1 mouse cellular context compared by ENCODE assay signal in genomic region chr16:36930231-36931136, GRCm38 (mm10).
TF ChIP-seq lines count a peak whose summit lies in the region.

No protein-coding gene starts in this region.

TF ChIP-seq in CH12.LX, 34 proteins besides CTCF, POLR2A, EP300 and RAD21:
- TF ChIP-seq NELFE (IDR thresholded peaks at IDR 0.05; ENCODE audit: low read depth, low read length) (no peak), UBTF (IDR thresholded peaks at IDR 0.05; ENCODE audit: low read depth, low read length) (no peak), JUN (IDR thresholded peaks at IDR 0.05; ENCODE audit: insufficient read depth, low read depth, low read length) (no peak), GABPA (IDR thresholded peaks at IDR 0.05; ENCODE audit: insufficient replicate concordance, low read depth, low read length) (no peak), MEF2A (IDR thresholded peaks at IDR 0.05; ENCODE audit: borderline replicate concordance, low read depth, low read length) (peak; percentile 45; the same call in 1 of the 2 replicates), MYC (IDR thresholded peaks at IDR 0.05; ENCODE audit: low read depth, low read length) (peak; percentile 62; the same call in 1 of the 2 replicates), NRF1 (IDR thresholded peaks at IDR 0.05; ENCODE audit: low read depth, low read length) (no peak), ETS1 (conservative IDR thresholded peaks at IDR 0.05; ENCODE audit: low read depth, low read length) (peak; percentile 68), ZC3H11A (IDR thresholded peaks at IDR 0.05; ENCODE audit: low read depth, low read length) (no peak), E2F4 (IDR thresholded peaks at IDR 0.05; ENCODE audit: insufficient replicate concordance, low read depth, low read length) (no peak), SIN3A (IDR thresholded peaks at IDR 0.05; ENCODE audit: low read length) (peak; percentile 75), KAT2A (IDR thresholded peaks at IDR 0.05; ENCODE audit: insufficient replicate concordance, low read length) (0 out of 2 replicates have a peak, but pooled peaks have one; percentile 53), USF1 (IDR thresholded peaks at IDR 0.05; ENCODE audit: low read depth, low read length) (no peak), MXI1 (IDR thresholded peaks at IDR 0.05; ENCODE audit: low read depth, low read length) (peak; percentile 59; the same call in 1 of the 2 replicates), TCF12 (IDR thresholded peaks at IDR 0.05; ENCODE audit: low read depth, low read length) (no peak), PAX5 (IDR thresholded peaks at IDR 0.05; ENCODE audit: low read length) (no peak), BHLHE40 (IDR thresholded peaks at IDR 0.05; ENCODE audit: low read depth, low read length) (peak; percentile 42; the same call in 1 of the 2 replicates), TBP (conservative IDR thresholded peaks at IDR 0.05; ENCODE audit: low read depth, low read length) (no peak), IRF4 (IDR thresholded peaks at IDR 0.05; ENCODE audit: low read depth, low read length) (peak; percentile 14; the same call in 1 of the 2 replicates), CHD2 (IDR thresholded peaks at IDR 0.05; ENCODE audit: low read length) (0 out of 2 replicates have a peak, but pooled peaks have one; percentile 11), MAFK (IDR thresholded peaks at IDR 0.05; ENCODE audit: insufficient replicate concordance, low read length) (no peak), MAX (IDR thresholded peaks at IDR 0.05; ENCODE audit: low read length) (no peak; the same call in 1 of the 2 replicates), ELF1 (IDR thresholded peaks at IDR 0.05; ENCODE audit: low read depth, low read length) (peak; percentile 59; the same call in 1 of the 2 replicates), ZMIZ1 (IDR thresholded peaks at IDR 0.05; ENCODE audit: low read depth, low read length) (no peak), POLR2AphosphoS2 (IDR thresholded peaks at IDR 0.05; ENCODE audit: low read depth, low read length) (no peak), USF2 (conservative IDR thresholded peaks at IDR 0.05; ENCODE audit: low read depth, low read length) (no peak), HCFC1 (IDR thresholded peaks at IDR 0.05; ENCODE audit: low read depth, low read length) (no peak; the same call in 1 of the 2 replicates), ZKSCAN1 (IDR thresholded peaks at IDR 0.05; ENCODE audit: borderline replicate concordance, low read depth, low read length) (no peak), MAZ (IDR thresholded peaks at IDR 0.05; ENCODE audit: low read depth, low read length) (peak; percentile 48; the same call in 1 of the 2 replicates), ZNF384 (IDR thresholded peaks at IDR 0.05; ENCODE audit: low read depth, low read length) (peak; percentile 70; the same call in 1 of the 2 replicates), JUND (conservative IDR thresholded peaks at IDR 0.05; ENCODE audit: low read depth, low read length) (no peak), CHD1 (IDR thresholded peaks at IDR 0.05; ENCODE audit: low read depth, low read length) (peak; percentile 46; the same call in 1 of the 2 replicates), SMC3 (IDR thresholded peaks at IDR 0.05; ENCODE audit: low read depth, low read length) (no peak), RCOR1 (conservative IDR thresholded peaks at IDR 0.05; ENCODE audit: low read depth, low read length) (0 out of 2 replicates have a peak, but pooled peaks have one; percentile 52)
